Mouse (Mus musculus) hindbrain, embryonic 15.5 days (tissue): ENCODE results near the gene Lclat1. TPM values are rescaled to one million over a fixed set of nuclear protein-coding genes. Genes with fewer than 3 reads are reported as not detected.

ENCODE experiments used
- ATAC-seq: fragments of 200-750 bp; cut with Nextera tagmentation; 2 replicates; pipeline ENCODE4 v1.8.0; 2017; ENCODE audit warnings: low read depth, moderate number of reproducible peaks, moderate TSS enrichment; ENCODE audit not compliant: low FRiP score
- H3K27ac ChIP-seq: fragments of 300-500 bp; sonication (generic); replicated peaks from 2 replicates; pipeline ENCODE4 v1.5.1; 2015; ENCODE audit warnings: mild to moderate bottlenecking, inconsistent platforms
- H3K27me3 ChIP-seq: fragments of 300-500 bp; sonication (generic); 2 replicates; pipeline ENCODE4 v1.6.1; 2015; ENCODE audit warnings: control low read depth, inconsistent platforms
- H3K36me3 ChIP-seq: fragments of 300-500 bp; sonication (generic); 2 replicates; pipeline ENCODE4 v1.6.1; 2015; ENCODE audit warnings: control low read depth, inconsistent platforms
- H3K4me1 ChIP-seq: fragments of 300-500 bp; sonication (generic); replicated peaks from 2 replicates; pipeline ENCODE4 v1.6.1; 2015; ENCODE audit warnings: control low read depth, inconsistent platforms
- H3K4me2 ChIP-seq: fragments of 300-500 bp; sonication (generic); 2 replicates; pipeline ENCODE4 v1.6.1; 2015; ENCODE audit warnings: moderate library complexity, mild to moderate bottlenecking, inconsistent platforms
- H3K4me3 ChIP-seq: fragments of 300-500 bp; sonication (generic); 2 replicates; pipeline ENCODE4 v1.5.1; 2015; ENCODE audit warnings: mild to moderate bottlenecking, inconsistent platforms
- H3K9ac ChIP-seq: fragments of 300-500 bp; sonication (generic); 2 replicates; pipeline ENCODE4 v1.6.1; 2015; ENCODE audit warnings: inconsistent platforms
- H3K9me3 ChIP-seq: fragments of 300-500 bp; sonication (generic); 2 replicates; pipeline ENCODE4 v1.6.1; 2016; ENCODE audit warnings: control low read depth, inconsistent platforms
- WGBS: fragments of 180-500 bp; shearing (Covaris S2); methylation state at CpG from one replicate; pipeline ENCODE4 v1.1.7; 2015; 5-methylcytosine and 5-hydroxymethylcytosine counted together
- polyA plus RNA-seq: library from polyadenylated mRNA; unstranded; fragments of >200 nt; fragmentation: Nextera tagmentation; extraction: Ambion mirVana; gene quantifications from 2 replicates; pipeline ENCODE4 v1.2.1, GENCODE M21; 2015

Lclat1 gene
- polyA plus RNA-seq, 1 experiment from 2014 or later = 16.2 TPM

- Histone ChIP-seq H3K27me3 (no peaks in the 10 kb centered on the region), H3K9ac (no peak overlapping the region), H3K4me1 (no peaks in the 10 kb centered on the region), H3K4me2 (no peak overlapping the region), H3K4me3 (no peak overlapping the region), H3K9me3 (no peaks in the 10 kb centered on the region), H3K27ac (no peak overlapping the region), H3K36me3 (no peaks in the 10 kb centered on the region)
- ATAC-seq = no peak
- WGBS = 94% methylated on average over 11 of the region's 11 CpGs
Measured at GRCm38 (mm10) chr17:73095070-73095469, 12.7 kb upstream of the Lclat1 start.

GRCm38 (mm10) chr17:73095585-73095984 is 12.2 kb upstream of the Lclat1 start:
- 93% methylated on average over 8 of the region's 8 CpGs for WGBS
- H3K27me3 ChIP-seq = no peaks in the 10 kb centered on the region
- ATAC-seq = no peak

DNA sequence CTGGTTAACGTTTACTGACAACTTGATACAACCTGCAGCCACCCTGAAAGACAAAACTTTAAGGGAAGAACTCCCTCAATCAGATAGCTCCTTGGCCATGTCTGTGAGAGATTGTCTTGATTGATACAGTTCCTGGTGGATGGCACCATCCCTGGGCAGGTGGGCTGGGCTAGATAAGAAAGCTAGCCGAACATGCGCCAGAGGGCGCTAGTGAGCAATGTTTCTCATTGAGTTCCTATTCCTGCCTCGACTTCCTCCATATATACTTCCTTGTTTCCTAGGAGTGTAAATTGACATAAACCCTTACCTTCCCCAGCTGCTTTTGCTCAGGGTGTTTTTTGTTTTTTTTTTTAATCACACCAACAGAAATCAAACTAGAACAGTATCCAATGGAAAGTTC is 11.3 kb upstream of the Lclat1 start:
- H3K27me3 ChIP-seq = no peaks in the 10 kb centered on the region
- ATAC-seq = no peak
- H3K27ac ChIP-seq = no peak overlapping the region
- WGBS = 37% methylated on average over 5 of the region's 5 CpGs
- no peaks in the 10 kb centered on the region for H3K36me3 ChIP-seq
- H3K9ac ChIP-seq = no peak overlapping the region
- no peak overlapping the region for H3K4me3 ChIP-seq
- no peak overlapping the region for H3K4me2 ChIP-seq
- H3K9me3 ChIP-seq = no peaks in the 10 kb centered on the region
- no peaks in the 10 kb centered on the region for H3K4me1 ChIP-seq

More at GRCm38 (mm10) chr17:73095585-73095984, 12.2 kb upstream of the Lclat1 start:
- Histone ChIP-seq H3K9me3 (no peaks in the 10 kb centered on the region), H3K9ac (no peak overlapping the region), H3K27ac (no peak overlapping the region), H3K36me3 (no peaks in the 10 kb centered on the region), H3K4me2 (no peak overlapping the region), H3K4me3 (no peak overlapping the region), H3K4me1 (no peaks in the 10 kb centered on the region)

GRCm38 (mm10) chr17:73098636-73099035 is 9.1 kb upstream of the Lclat1 start:
- Histone ChIP-seq H3K27ac (no peak overlapping the region), H3K4me3 (no peak overlapping the region), H3K4me1 (no peaks in the 10 kb centered on the region), H3K9ac (no peak overlapping the region), H3K27me3 (no peaks in the 10 kb centered on the region), H3K9me3 (no peaks in the 10 kb centered on the region), H3K36me3 (no peaks in the 10 kb centered on the region), H3K4me2 (no peak overlapping the region)
- 78% methylated on average over 1 of the region's 1 CpGs for WGBS
- no peak for ATAC-seq

DNA sequence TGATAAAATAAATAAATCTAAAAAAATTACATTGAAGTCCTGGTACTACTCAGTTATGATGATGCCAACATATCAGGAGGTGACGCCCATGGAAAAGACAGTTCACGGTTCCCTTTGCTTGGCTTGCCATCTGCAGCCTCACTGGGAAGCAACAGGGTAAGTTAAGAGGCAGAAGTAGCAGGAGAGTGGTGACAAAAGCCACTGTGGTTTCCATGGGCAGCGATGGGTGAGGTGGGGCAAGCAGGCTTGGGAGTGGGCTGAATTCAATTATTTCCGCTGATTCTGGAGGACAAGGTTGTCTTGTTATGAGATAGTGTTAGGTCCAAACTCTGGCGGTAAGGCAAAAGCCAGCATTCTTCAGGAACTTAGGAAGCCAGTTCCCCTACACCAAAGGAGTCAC is 7.4 kb upstream of the Lclat1 start:
- Histone ChIP-seq H3K36me3 (no peaks in the 10 kb centered on the region), H3K4me1 (no peaks in the 10 kb centered on the region), H3K9ac (no peak overlapping the region), H3K4me2 (no peak overlapping the region), H3K4me3 (no peak overlapping the region), H3K27me3 (no peaks in the 10 kb centered on the region), H3K9me3 (no peaks in the 10 kb centered on the region), H3K27ac (no peak overlapping the region)
- 93% methylated on average over 5 of the region's 5 CpGs for WGBS
- no peak for ATAC-seq

GRCm38 (mm10) chr17:73102538-73102937 is 5.2 kb upstream of the Lclat1 start:
- no peak for ATAC-seq
- 89% methylated on average over 4 of the region's 4 CpGs for WGBS
- H3K4me3 ChIP-seq = no peak overlapping the region
- H3K4me2 ChIP-seq = no peak overlapping the region
- H3K36me3 ChIP-seq = no peaks in the 10 kb centered on the region
- no peak overlapping the region for H3K27ac ChIP-seq
- no peaks in the 10 kb centered on the region for H3K9me3 ChIP-seq
- H3K4me1 ChIP-seq = peaks cover 3% of the 10 kb centered on the region; the same call in 1 of the 2 replicates
- no peak overlapping the region for H3K9ac ChIP-seq
- no peaks in the 10 kb centered on the region for H3K27me3 ChIP-seq

- Histone ChIP-seq H3K27ac (peak overlapping the region; percentile 70), H3K4me2 (peak overlapping the region; percentile 66), H3K36me3 (no peaks in the 10 kb centered on the region), H3K9ac (peak overlapping the region; percentile 80), H3K4me3 (peak overlapping the region; percentile 71), H3K4me1 (peaks cover 16% of the 10 kb centered on the region), H3K27me3 (no peaks in the 10 kb centered on the region), H3K9me3 (no peaks in the 10 kb centered on the region)
- WGBS = 8% methylated on average over 35 of the region's 35 CpGs
- ATAC-seq = peak; percentile 59
Measured at GRCm38 (mm10) chr17:73108170-73108887, 544 bp downstream of the Lclat1 start.

GRCm38 (mm10) chr17:73108888-73109259 is 1.1 kb downstream of the Lclat1 start:
- H3K4me2 ChIP-seq = peak overlapping the region; percentile 66
- peak overlapping the region; percentile 71 for H3K4me3 ChIP-seq
- 84% methylated on average over 7 of the region's 7 CpGs for WGBS
- H3K9me3 ChIP-seq = no peaks in the 10 kb centered on the region
- no peaks in the 10 kb centered on the region for H3K36me3 ChIP-seq
- no peak overlapping the region for H3K27ac ChIP-seq
- peaks cover 16% of the 10 kb centered on the region for H3K4me1 ChIP-seq
- ATAC-seq = no peak
- H3K27me3 ChIP-seq = no peaks in the 10 kb centered on the region
- 0 out of 2 replicates have a peak overlapping the region, but pooled peaks have one; percentile 80 for H3K9ac ChIP-seq

DNA sequence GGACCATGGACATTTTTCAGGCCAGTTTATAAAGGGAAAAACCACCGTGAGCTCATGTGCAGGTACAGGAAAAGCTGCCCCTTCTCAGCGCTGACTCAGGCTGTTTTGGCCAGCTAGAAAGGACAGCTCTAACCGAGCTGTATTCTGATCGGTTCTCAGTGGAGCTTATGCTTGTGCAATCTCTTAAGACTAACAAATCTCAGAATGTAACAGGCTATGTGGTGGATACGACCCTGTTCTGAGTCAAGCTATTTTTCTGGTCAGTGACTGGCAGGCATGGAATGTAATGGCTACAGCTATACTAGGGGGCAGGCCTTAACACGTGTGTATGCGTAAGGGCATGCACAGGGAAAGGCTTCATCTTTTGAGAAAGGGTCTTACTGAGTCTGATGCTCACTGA is 4.3 kb downstream of the Lclat1 start:
- no peaks in the 10 kb centered on the region for H3K27me3 ChIP-seq
- H3K36me3 ChIP-seq = no peaks in the 10 kb centered on the region
- H3K9ac ChIP-seq = no peak overlapping the region
- ATAC-seq = no peak
- H3K4me2 ChIP-seq = no peak overlapping the region
- no peaks in the 10 kb centered on the region for H3K9me3 ChIP-seq
- H3K4me1 ChIP-seq = peaks cover 16% of the 10 kb centered on the region
- H3K4me3 ChIP-seq = no peak overlapping the region
- H3K27ac ChIP-seq = no peak overlapping the region
- 68% methylated on average over 7 of the region's 7 CpGs for WGBS

GRCm38 (mm10) chr17:73112601-73113000 is 4.8 kb downstream of the Lclat1 start:
- Histone ChIP-seq H3K9ac (no peak overlapping the region), H3K4me2 (no peak overlapping the region), H3K27me3 (no peaks in the 10 kb centered on the region), H3K9me3 (no peaks in the 10 kb centered on the region), H3K27ac (no peak overlapping the region), H3K4me3 (no peak overlapping the region), H3K4me1 (peaks cover 13% of the 10 kb centered on the region), H3K36me3 (no peaks in the 10 kb centered on the region)
- 19% methylated on average over 6 of the region's 6 CpGs for WGBS
- ATAC-seq = no peak

- Histone ChIP-seq H3K9ac (no peak overlapping the region), H3K4me1 (peaks cover 13% of the 10 kb centered on the region), H3K9me3 (no peaks in the 10 kb centered on the region), H3K36me3 (no peaks in the 10 kb centered on the region), H3K27me3 (no peaks in the 10 kb centered on the region), H3K4me2 (no peak overlapping the region), H3K4me3 (no peak overlapping the region), H3K27ac (no peak overlapping the region)
- ATAC-seq = no peak
- WGBS = 95% methylated on average over 4 of the region's 4 CpGs
Measured at GRCm38 (mm10) chr17:73113230-73113629, 5.4 kb downstream of the Lclat1 start.

DNA sequence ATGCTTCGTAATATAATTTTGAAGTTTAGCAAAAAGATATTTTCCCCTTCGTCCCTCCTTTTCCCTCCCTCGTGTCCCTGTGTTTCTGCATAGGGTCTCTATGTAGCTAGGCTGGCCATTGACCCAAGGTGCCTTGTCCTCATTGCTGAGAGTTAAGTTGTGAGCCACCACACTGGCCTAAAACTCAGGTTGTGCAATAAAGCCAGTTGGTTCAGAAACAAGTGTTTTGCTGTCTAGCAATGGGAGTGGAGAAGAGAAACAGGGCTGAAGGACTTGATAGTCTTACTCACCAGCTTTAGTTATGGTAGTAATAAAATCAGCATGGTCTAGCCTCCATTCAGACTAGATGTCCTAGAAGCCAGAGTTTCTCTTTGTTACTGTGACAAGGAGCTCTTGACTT is 10.3 kb downstream of the Lclat1 start:
- H3K27ac ChIP-seq = no peak overlapping the region
- no peaks in the 10 kb centered on the region for H3K4me1 ChIP-seq
- H3K9ac ChIP-seq = no peak overlapping the region
- H3K4me3 ChIP-seq = no peak overlapping the region
- H3K9me3 ChIP-seq = no peaks in the 10 kb centered on the region
- no peaks in the 10 kb centered on the region for H3K27me3 ChIP-seq
- no peaks in the 10 kb centered on the region for H3K36me3 ChIP-seq
- 90% methylated on average over 3 of the region's 3 CpGs for WGBS
- no peak for ATAC-seq
- no peak overlapping the region for H3K4me2 ChIP-seq

DNA sequence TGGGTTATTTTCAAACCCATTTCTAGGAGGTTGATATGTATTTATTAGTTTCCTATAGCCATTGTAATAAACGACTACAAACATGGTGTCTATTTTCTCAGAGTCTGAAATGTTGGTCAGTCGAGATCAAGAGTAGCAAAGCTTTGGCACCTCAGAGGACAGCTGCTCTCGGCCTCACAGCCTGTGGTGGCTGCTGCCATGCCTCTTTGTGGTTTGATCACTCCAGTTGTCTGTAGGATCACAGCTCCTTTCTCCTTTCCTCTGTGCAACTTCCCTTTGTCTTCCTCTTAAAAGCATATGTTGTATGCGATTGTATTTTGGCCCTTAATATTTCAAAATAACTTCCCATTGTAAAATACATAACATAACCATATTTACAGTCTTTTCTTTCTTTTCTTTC is 10.9 kb downstream of the Lclat1 start:
- ATAC-seq = no peak
- H3K27me3 ChIP-seq = no peaks in the 10 kb centered on the region
- H3K4me1 ChIP-seq = no peaks in the 10 kb centered on the region
- H3K4me3 ChIP-seq = no peak overlapping the region
- no peak overlapping the region for H3K4me2 ChIP-seq
- no peak overlapping the region for H3K27ac ChIP-seq
- H3K9ac ChIP-seq = no peak overlapping the region
- 85% methylated on average over 4 of the region's 4 CpGs for WGBS
- H3K9me3 ChIP-seq = no peaks in the 10 kb centered on the region
- no peaks in the 10 kb centered on the region for H3K36me3 ChIP-seq
